Mouse (Mus musculus) urinary bladder, postnatal 36 days (tissue): ENCODE data around the gene Lsr.
A peak's percentile ranks its signal among the peaks of the same experiment; 100 is the strongest.
"Not testable (repeated sequence)": the region's sequence is repeated elsewhere in the genome, so short reads cannot be mapped to it uniquely, and the experiment has no call there.

Experiments
- DNase-seq, 2 experiments: peaks; one replicate each; pipeline ENCODE4 v3.0.0; 2022; ENCODE audit warnings: low spot score in 2 of 2, mixed read lengths in 1 of 2

Gene Lsr

DNA sequence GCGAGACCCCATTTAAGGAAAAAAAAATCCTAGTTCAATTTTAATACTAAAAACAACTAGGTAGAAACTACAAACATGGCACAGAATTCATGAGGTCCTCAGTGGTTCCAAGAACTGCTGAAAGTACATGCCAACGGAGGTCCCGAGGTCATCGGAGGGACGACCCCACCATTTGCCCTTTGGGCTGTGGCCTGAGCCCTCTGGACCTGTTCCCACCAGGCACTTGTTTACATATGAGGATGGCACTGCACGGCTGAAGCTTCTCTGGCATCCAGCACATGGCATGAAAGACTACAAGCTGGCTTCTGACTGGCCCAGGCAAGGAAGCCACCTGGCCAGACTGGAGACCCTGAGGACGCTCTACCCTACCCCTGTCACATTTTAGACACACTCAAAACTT is 8.9 kb downstream of the Lsr start:
- DNase-seq = no peak

DNA sequence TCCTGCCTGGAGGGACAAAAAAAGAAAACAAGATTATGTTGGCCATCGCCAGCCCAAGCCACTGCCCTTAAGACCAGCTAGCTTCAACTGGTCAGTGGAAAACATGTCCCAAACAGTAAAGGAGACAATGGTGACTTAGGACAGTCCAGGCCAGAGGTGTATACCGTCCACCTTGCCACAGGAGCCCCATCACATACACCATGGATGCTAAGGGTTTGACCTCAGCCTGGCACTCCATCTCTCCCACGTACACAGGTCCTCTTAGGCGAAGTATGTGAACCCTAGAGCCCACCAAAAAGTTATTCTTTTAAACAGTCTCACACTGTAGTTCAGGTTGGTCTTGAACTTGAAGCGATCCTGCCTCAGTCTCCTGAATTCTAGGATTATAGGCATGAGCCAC is 10.4 kb downstream of the Lsr start:
- DNase-seq = no peak

DNA sequence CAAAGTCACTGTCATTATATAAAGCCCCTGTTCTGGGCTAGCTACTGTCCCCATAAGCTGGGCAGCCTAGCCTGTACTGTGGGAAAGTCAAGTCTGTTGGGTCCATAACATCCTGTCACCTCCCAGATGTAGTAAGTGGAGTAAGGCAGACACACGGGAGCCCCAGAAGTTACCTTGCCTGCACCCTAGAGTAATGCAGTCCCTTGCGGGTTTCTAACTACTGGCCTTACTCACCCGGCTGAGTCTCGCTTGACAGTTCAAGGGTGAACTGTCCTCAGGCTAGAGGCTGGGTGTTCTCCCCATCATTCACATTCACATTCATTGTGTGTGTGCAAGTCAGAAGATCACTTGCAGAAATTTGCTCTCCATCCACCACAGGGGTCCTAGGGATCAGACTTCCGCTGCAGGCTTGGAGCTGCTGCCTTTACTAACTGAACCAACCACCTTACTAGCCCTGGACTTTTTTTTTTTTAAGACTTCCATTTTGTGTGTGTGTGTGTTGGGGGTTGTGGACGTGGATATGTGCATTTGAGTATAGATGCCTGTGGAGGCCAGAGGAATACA is 13.4 kb downstream of the Lsr start:
- DNase-seq = no peak

DNA sequence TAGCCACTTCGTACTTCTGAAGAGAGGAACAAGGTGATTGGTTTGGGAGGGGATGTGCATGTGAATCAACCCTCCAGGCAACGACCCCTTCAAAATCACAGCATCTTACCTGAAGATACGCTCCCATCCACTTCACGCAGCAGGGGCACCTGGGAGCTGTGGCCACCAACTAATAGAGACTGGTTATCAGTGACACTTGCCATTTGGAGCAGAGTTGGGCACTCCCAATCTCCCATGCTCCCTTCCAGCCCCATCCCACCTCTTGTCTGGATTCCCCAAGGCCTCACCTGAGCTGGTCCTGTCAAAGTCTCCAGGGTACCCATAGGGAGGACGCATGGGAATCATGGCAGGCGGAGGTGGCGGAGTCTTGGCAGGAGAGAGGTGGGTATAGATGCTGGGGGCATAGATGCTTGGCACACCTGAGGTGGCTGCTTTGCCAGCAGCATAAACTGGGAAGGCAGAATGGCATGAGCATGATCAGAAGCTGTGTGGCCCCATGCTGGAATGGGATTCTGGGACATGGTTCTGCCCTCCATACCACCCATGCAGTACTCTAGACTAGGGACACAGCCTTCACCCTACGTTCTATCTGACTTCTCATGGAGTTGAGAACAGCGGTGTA is 14.3 kb downstream of the Lsr start:
- no peak for DNase-seq

DNA sequence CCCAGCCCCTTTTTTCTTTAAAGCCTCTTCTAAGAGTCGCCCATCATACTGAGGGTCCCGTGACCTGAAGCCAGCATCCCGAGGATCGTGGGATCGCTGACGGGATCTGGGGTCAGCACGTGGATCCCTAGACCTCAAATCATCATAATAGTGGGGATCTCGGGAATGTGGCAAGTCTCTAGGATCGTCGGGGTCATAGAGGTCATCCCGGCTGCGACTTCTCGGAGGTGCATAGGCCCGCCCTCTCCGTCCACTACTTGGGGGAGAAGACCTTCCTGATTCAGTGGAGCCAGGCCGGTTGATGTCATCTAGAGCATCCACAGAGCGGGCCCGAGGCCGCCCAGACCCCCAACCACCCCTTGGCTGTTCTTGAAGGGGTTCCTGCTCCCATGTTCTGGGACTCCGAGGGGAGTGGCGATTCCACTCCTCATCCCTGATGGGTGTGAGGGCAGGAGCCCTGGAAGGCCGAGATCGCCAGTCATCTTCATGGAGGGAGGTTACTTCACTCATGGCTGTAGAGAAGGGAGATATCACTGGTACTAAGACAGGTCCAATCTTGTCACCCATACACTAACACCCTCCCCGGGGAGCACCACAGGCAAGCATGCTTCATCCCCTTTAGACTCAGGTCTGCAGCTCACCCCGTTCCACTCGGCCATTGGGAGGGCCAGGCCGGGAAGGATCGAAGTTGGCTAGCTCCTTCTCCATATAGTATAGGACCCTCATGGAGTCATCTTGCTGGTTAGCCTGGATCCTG is 15.0 kb downstream of the Lsr start:
- no peak for DNase-seq

DNA sequence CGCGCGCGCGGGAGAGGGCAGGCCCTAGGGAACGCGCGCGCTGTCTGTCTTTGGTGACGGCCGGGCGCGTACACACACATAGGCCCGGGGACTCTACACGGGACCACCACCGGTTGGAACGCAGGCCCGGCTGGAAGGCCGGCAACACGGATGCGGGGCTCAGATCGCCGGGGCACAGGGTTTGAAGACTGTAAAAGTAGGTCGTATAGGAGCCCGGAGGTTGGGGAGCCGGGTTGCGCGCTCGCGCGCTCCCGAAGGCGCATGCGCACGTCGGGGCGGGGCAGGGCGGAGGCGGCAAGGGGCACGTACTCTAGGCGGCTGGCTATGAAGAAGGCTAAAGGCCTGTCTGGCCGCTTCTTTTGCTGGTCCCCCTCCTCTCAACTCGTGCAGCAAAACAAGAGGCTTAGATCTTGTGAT is 15.9 kb downstream of the Lsr start:
- DNase-seq = peak; percentile 91 to 95

DNA sequence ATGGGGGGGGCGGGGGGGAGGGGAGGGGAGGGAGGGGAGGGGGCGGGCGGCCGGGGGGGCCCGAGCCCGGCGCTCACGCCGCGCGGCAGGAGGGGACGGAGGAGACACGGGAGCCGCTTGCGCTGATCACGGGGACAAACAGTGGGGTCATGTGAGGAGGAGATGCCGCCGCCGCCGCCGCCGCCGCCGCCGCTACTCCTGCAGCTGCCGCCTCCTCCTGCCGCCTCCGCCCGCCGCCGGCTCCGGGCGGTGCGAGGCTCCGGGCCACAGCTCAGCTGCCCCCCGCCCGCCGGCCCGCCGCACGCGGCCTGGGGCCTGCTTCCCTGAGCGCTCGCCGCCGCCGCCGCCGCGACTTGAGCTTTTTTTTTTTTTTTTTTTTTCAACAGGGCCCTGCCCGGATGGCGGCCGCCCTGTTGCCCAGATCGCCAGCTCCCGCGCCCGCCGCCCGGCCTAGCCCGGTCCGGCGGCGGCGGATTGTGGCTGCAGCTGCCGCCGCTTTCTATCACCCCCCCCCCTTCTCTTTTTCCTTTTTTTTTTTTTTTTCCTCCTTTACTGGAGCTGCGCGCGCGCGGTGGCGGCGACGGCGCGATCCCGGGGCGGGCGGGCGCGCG is 16.4 kb downstream of the Lsr start, which contains the start of gene Usf2:
Usf2 (minus strand) TSS at position 48 of the 611 bp plus-strand sequence.
- DNase-seq = peak; percentile 50 to 75

DNA sequence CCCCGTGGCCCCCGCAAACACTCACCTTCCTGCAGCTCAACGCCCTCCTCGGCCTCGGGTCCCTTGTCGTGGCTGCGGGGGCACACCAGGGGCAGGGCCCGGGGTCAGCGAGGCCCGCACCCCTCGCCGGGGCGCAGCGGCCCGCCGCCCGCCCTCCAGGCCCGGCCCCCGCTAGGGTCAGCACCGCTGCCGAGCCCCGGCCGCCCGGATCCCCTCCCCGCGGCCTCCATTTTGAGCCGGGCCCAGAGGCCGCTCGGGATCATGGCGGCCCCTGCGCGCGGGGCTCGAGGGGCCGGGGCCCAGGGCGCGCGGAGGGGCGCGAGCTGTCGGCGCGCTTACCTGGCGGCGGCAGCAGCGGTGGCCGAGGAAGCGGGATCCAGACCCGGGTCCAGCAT is 16.9 kb downstream of the Lsr start:
- peak in 1 of 2 experiments; percentile 51 for DNase-seq

DNA sequence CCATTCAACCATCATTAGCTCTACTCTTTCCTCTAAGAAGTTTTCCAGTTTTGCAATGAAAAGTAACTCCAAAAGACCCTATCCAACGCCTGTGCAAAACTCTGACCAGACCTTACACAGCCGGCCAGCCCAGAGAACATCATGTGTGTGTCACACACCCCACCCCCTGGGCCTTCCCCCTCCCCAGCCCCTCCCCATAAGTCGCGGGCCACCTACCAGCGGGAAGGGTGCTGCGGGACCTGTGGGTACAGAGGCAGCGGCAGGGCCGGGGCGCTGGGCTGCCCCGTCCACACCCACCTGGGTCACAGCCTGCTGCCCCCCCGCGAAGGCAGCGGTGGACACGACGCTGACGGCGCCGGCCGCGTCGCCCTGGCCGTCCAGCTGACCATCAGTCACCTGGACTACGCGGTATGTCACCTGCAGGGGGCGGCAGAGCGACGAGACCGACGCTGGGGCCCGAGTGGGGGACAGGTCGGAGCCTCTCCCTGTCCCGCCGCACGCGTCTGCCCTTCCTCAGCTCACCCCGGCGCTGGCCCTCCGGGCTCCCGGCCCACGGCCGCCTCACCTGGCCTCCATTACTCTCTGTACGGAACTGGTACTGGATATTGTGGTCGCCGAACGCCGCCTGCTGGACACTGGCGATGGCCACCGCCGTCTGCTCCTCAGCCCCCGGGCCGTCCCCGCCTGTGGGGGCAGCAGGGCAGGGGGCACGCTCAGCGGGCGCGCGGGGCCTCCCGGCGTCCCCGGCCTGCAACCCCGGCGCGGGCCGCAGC is 17.5 kb downstream of the Lsr start:
- peak; percentile 84 to 89 for DNase-seq

DNA sequence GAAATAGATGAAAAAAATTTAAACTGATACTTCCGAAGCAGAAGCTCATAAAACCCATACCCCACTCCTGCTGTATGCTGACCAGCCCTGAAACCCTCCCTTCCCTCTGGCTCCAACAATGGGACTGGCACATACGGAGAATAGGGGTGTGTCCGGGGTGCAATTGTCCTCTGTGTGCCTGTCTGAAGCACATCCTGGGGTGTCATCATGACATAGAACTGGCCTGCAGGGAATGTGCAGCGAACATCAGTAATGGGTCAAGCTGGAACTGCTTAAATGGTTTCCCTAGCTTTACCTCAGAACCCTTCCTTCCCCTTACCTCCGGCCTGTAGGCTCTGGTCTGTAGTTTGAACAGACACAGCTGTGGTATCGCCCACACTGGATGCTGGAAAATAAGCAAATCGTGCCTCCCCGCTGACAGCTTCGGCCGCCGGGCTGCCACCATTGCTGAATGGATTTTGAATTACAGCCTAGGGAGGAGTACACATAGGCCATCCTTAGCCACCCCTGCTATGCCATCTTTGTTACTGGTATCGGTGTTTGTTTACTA is 18.2 kb downstream of the Lsr start:
- DNase-seq = no peak

DNA sequence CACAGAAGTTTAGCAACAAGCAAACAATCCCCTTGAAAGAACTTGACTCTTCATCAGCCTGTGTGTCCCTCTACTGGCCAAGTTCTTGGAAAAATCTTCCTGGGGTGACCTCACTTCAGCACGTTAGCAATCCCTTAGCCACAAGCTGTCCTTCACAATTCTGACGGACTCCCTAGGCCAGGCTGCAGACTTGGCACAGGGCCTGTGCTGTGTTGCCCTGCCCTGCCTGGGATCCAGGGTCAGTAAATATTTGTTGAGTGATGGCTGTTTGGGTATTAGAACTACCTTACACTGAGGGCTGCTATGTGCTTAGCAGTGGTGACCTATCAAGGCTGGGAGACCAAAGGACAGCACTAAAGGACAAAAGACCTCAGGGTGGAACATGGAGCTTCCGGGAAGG is 19.2 kb downstream of the Lsr start:
- no peak for DNase-seq

DNA sequence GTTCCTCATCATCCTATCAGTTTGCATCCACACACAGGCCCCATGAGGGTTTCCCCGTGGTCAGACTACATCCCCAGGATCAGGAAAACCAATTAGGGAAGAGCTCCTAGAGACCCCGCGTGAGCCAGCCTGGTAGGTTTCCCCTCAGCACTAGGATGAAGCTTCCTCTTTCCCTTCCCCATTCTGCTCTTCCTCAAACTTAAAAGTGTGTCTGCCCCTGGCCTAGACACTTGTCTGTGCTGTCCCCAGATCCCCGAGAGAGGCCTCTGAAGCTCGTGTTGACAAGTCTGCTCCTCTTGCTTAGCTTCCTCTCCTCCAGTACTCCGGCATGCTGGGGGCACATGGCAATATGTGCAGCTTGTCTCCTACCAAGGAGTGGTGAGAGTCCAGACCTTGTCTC is 19.8 kb downstream of the Lsr start:
- no peak for DNase-seq

DNA sequence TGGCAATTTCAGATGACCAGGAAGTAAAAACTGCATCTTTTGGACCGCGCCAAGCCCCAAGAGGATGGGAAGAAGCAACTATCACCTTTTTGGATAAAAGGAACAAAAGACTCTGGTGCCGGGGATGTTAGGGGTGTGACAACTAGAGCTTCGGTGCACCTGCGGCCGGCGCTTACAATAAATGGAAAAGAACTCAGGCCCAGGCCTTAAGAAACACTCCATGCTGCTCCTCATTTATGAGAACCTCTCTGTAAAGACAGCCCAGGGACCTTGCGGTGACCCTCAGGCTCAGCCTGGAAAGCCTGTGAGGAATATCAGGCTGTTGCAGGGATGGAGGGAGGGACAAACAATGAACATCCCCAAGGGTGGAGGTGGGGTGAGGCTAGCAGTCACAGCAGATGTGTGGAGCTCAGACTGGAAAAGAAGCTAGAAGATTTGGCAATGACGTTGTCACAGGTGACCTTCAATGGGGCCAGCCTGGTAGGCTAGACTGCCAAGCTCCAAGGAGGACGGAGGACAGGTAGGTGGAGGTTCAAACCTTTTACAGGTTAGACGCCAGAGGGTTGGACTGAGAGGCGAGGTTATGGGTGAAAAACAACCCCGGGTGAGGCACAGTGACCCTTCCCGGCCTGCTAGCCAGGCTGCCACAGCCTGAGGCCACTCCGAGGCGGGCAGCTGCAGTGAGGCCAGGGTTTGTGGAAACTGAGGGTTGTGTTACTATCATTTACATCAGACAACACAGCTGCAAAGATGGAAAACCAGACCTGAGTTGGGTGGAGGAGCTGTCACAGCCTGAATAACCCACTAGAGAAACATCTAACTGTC is 20.6 kb downstream of the Lsr start:
- no peak for DNase-seq

DNA sequence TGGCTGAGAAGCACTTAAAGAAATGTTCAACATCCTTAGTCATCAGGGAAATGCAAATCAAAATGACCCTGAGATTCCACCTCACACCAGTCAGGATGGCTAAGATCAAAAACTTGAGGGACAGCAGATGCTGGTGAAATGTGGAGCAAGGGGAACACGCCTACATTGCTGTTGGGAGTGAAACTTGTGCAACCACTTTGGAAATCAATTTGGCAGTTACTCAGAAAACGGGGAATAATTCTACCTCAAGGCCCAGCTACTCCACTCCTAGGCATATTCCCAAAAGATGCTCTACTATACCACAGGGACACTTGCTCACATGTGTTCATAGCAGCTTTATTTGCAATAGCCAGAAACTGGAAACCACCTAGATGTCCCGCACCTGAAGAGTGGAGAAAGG is 23.4 kb downstream of the Lsr start:
- not testable (repeated sequence) for DNase-seq

DNA sequence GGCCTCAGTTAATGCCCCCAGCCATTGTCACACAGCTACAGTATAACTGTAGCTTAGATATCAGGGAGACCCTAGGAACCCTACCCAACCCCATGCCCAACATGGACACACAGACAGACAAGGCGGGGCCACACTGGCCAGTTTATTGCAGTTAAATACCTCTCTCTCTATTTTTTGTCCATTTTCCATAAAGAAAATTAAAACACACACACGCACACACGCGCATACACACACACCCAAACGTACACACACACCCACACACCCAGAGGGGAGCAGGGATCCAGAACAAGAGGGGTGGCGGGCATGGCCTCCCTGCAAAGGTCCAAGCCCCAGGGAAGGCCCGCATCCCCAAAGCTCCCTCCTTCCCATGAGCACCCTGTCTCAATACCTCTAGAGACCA is 27.4 kb downstream of the Lsr start:
- DNase-seq = no peak

DNA sequence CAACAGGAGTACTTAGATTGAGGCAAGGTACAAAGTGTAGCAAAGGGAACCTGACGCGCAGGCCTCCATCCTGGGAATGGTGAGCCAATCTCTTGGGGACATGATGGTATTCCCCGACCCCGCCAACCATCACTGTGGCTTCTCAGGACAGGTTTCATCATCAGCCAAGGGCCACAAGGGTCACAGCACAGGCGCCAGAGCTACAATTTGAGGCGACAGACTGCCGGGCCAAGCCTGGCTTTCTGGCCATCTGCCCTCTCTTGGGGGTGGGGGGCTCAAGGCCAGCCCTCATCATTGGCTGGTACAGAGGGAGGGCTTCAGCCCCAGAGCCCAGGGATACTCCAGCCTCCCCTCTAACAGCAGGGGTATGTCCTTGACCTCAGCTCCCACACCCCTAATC is 27.8 kb downstream of the Lsr start:
- DNase-seq = not testable (repeated sequence)

DNA sequence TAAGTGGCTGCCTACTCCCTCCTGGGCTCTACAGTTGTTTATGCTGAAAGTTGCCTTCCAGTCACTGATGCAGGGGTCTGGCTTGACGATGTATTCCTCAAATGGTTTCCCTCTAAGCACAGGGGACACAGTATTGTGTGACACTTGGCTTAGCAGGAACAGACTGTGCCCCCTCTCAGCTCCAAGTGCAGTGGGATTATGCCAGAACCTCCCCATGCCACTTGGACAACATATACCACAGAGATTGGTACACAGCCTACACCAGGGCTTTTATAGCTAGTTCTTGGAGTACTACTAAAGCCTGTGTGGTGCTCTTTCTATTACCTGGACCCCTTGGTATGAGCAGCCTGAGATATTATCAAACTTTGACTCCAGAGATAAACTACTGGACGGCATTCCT is 28.6 kb downstream of the Lsr start:
- DNase-seq = not testable (repeated sequence)

DNA sequence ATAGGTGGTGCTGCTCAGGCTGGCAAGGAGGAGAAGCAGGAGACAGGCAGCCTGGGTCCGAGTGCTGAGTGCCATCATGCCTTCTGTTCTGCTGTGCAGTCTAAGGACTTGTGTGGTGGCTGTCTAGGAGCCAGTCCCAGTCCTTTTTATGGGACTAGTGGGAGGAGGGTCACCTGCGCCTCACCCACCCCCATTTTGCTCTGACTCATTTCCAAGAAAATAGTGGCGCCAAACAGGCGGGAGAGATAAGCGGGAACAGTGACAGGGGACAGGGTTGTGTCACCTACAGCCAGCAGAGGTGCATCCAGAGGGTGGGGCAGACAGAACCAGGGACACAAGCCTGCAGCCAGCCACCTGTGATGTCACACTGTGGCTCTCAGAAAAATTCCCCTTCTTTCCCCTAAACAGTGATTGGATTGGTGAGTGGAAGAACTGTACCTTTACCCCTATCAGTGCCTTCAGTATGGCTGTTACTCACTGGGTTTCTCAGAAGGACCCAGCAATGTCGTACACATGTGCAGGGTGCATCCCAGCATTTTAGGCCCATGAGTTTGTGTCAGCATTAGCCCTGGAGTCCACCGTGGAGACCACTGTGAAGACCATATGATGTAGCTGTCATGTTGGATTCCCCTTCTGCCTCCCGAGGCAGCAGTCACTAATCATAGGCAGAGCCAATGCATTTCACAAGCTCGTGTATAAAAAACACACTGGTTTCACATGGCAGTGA is 29.2 kb downstream of the Lsr start, which contains the start of gene Hamp:
Hamp (minus strand) TSS at position 124 of the 727 bp plus-strand sequence.
- no peak for DNase-seq

DNA sequence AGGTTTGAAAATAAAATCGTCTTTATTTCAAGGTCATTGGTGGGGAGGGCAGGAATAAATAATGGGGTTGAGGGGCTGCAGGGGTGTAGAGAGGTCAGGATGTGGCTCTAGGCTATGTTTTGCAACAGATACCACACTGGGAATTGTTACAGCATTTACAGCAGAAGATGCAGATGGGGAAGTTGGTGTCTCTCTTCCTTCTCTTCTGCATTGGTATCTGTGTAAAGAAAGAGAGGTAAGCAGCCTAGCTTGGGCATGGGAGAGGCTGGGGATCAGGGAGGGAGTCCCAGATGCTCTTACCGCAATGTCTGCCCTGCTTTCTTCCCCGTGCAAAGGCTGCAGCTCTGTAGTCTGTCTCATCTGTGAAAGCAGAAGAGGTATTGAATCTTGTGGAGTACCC is 30.9 kb downstream of the Lsr start:
- not testable (repeated sequence) for DNase-seq

DNA sequence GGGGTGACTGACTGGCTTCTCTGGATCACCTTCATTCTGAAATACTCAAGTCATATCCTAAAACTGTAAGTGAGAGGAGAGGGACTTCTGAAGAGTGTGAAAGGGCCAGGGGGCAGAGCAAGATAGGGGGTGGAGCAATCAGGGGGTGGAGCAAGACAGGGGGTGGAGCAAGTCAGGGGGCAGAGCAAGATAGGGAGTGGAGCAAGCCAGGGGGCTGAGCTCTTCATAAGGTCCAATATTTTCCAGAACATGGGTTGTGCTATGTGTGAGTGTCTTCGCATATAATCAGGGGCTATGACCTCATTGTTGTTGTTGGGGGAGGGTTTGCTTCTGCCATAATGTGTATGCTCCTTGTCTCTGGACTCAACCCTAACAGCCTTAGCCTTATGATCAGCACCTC is 33.2 kb downstream of the Lsr start:
- DNase-seq = not testable (repeated sequence)
